Mouse (Mus musculus) stomach, postnatal 0 days (tissue): ENCODE measurements around the gene Mfsd7a.

Experiments
- CTCF ChIP-seq: IDR thresholded peaks from 2 replicates; pipeline ENCODE4 v1.5.1; 2016; ENCODE audit warnings: antibody characterized with exemption, low read depth, mild to moderate bottlenecking, moderate library complexity
- EP300 ChIP-seq: optimal IDR thresholded peaks from 2 replicates; pipeline ENCODE3; 2016; ENCODE audit warnings: antibody characterized with exemption

- TF ChIP-seq EP300 (no peak), CTCF (no peak)
These were observed 34.0 kb downstream of the Mfsd7a start for GRCm38 (mm10) chr5:108414711-108415110.
